Mouse (Mus musculus) bone marrow macrophage, adult 2 months (primary cell): ENCODE results near the gene Phlpp2. TPM values are rescaled to one million over a fixed set of nuclear protein-coding genes. Genes with fewer than 3 reads are reported as not detected.
A peak's percentile ranks its signal among the peaks of the same experiment; 100 is the strongest.

Experiments used
- H3K27ac ChIP-seq: 2 replicates; pipeline ENCODE4 v1.5.1; 2012; ENCODE audit warnings: low read depth, low read length; ENCODE audit not compliant: insufficient read depth
- H3K4me1 ChIP-seq: 2 replicates; pipeline ENCODE4 v1.6.1; 2012; ENCODE audit warnings: low read length; ENCODE audit not compliant: control insufficient read depth, insufficient read depth
- H3K4me3 ChIP-seq: 2 replicates; pipeline ENCODE4 v1.5.1; 2012; ENCODE audit warnings: mild to moderate bottlenecking, low read length, moderate library complexity; ENCODE audit not compliant: insufficient read depth
- CTCF ChIP-seq: IDR thresholded peaks from 2 replicates; pipeline ENCODE4 v1.5.1; 2012; ENCODE audit warnings: low read depth, mild to moderate bottlenecking, low read length, moderate library complexity
- POLR2A ChIP-seq: IDR thresholded peaks from 2 replicates; pipeline ENCODE4 v1.6.1; 2012; ENCODE audit warnings: mild to moderate bottlenecking, low read depth, low read length, borderline replicate concordance
- polyA plus RNA-seq: library from polyadenylated mRNA; stranded (reverse); fragments of >200 nt; gene quantifications from 2 replicates; pipeline ENCODE4 v1.2.4, GENCODE M21; 2012; ENCODE audit not compliant: missing spikeins, insufficient read depth, insufficient read length

Phlpp2 gene
- 2.8 and 4.0 TPM in 2 replicates for polyA plus RNA-seq

DNA sequence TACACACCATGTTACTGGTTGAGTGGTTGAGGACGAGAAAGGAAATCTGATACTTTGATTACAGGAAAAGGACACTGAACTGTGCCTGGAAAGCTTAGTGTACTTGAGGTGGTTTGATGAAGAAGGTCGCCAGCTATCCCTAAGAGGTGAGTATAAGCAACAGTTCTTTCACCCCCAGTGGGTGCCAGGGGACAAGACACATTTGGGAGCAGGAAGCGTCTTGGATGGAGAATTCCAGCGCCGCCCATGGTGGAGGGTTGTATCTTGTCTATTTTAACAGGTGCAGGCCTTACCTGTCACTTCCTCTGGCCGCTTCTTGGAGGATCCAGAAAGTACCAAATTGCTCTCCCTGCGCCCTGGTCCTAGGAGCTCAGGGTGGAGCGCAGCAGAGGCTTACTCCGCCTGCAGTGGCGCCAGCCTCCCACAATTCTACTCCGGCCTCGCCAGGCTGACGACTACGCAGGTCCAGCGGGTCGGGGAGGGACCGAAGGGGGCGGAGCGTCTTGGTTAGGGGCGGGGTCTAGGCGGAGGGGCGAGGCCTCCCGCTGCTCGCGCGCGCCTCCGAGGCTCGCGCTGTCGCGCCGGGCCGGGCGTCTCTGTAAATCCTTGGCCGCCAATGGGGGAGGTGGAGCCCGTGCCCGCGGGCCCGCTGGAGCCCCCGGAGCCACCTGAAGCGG is at the start of gene Phlpp2:
Phlpp2 (plus strand) TSS at position 540 of the 677 bp plus-strand sequence.
- Histone ChIP-seq H3K27ac (0 out of 2 replicates have a peak within 1 kb of the TSS, but pooled peaks have one; percentile 3), H3K4me3 (peak within 1 kb of the TSS; percentile 87)
- no peak for TF ChIP-seq CTCF
- TF ChIP-seq POLR2A = no peak

DNA sequence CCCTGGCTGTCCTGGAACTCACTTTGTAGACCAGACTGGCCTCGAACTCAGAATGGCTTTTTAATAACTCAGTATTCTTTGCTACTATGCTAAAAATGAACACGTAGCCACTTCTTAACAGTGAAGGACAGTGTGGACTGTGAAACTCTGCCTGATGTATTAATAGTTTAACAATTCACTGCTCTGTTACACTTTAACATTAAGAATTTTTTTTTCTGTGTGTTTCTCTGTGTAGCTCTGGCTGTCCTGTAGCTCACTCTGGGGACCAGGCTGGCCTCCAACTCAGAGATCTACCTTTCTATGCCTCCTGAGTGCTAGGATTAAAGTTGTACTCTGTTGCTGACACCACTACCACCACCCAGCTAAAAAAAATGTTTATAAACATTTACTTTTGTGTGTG is 44.8 kb upstream of the Phlpp2 start:
- H3K4me3 ChIP-seq = no peak overlapping the region
- peaks cover 7% of the 10 kb centered on the region for H3K4me1 ChIP-seq
- TF ChIP-seq CTCF (no peak), POLR2A (no peak)
- no peak overlapping the region for H3K27ac ChIP-seq

More for the DNA sequence above, at the start of gene Phlpp2:
- peaks cover 22% of the 10 kb centered on the region for H3K4me1 ChIP-seq

DNA sequence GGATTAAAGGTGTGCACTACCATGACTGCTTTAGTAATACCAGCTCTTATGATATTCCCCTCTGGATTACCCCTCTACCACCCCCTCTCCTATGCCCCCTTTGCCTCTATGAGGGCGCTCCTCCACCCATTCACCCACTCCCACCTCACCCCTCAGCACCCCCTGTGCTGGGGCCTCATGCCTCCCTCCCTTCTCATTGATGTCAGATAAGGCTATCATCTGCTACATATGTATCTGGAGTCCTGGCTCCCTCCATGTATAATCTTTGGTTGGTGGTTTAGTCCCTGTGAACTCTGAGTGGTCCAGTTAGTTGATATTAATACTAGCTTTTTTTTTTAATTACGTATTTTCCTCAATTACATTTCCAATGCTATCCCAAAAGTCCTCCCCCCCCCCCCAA is 28.5 kb upstream of the Phlpp2 start:
- Histone ChIP-seq H3K4me1 (peaks cover 5% of the 10 kb centered on the region; the same call in 1 of the 2 replicates), H3K4me3 (no peak overlapping the region), H3K27ac (no peak overlapping the region)
- TF ChIP-seq POLR2A (no peak), CTCF (no peak)

DNA sequence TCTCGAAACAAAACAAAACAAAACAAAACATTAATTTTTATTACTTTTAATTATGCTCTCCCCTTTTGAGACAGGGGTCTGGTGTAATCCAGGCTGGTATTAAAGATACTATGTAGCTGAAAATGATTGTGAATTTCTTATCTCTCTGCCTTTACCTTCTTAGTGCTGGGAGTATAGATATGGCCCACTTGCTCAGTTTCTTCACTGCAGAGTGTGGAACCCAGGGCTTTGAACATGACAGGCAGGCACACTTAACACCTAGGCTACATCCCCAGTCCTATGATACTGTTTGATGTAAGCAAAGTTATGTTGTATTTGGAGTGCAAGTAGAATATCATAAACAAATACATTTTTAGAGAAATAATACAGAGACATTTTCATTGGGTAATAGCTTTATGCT is 25.9 kb upstream of the Phlpp2 start:
- TF ChIP-seq CTCF (no peak), POLR2A (no peak)
- Histone ChIP-seq H3K4me1 (peaks cover 5% of the 10 kb centered on the region; the same call in 1 of the 2 replicates), H3K27ac (no peak overlapping the region), H3K4me3 (no peak overlapping the region)

DNA sequence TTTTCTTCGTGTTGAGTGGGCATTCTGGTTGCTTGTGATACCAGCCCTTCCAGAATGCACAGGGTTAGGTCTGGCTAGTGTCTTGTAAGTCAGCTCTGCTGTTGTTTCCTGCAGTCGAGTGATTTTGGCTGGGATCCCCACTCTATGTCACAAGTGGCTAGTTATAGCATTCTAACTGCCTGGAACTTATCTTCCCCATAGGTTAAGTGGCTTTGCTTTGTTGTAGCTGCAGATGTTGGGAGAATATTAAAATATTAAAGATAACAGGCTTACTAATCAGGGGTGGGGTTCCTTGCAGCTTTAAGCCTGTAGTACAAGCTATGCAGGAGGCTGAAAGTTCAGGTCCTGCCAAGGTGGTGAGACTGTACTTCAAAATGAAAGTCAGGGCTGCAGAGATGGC is 20.5 kb upstream of the Phlpp2 start:
- TF ChIP-seq CTCF = no peak
- TF ChIP-seq POLR2A = no peak

DNA sequence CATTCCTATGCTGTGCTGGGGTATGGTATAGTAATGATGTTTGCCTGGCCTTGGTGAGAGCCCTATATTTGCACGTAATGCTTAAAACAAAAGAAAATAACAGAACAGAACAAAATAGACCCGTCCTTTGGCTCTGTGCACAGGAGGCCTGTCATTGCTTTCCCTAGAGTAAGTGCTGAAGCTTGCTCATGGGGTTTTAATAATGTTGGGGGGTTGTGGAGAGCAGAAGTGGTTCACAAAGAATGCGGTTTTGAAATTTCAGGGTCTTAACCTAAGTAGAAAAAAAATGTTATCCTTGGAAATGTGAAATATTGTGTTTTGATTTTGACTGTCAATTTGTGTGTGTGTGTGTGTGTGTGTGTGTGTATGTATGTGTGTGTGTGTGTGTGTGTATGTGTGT is 19.4 kb upstream of the Phlpp2 start:
- no peak overlapping the region for H3K27ac ChIP-seq

More for the DNA sequence above, 20.5 kb upstream of the Phlpp2 start:
- Histone ChIP-seq H3K27ac (no peak overlapping the region), H3K4me1 (peaks cover 5% of the 10 kb centered on the region; the same call in 1 of the 2 replicates), H3K4me3 (no peak overlapping the region)

DNA sequence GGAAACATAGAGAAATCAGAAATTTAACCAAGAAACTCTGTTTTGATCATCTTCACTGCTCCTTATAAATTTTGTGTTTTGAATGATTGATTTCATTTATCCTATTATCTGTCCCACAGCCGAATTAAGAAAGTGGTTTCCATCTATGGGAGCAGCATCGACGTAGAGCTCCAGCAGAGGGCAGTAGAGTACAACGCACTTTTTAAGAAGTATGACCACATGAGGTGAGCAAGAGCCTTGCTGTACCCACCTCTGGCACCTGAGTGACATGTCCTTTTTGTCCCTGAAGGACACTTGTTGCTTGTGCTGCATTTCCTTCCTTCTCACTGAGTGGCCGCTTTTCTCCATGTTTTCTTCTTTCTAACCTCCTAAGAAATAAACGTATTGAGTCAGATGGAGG is 14.9 kb upstream of the Phlpp2 start:
- no peak overlapping the region for H3K4me3 ChIP-seq
- no peaks in the 10 kb centered on the region for H3K4me1 ChIP-seq
- H3K27ac ChIP-seq = no peak overlapping the region
- peak; percentile 72 for TF ChIP-seq CTCF
- no peak for TF ChIP-seq POLR2A

More for the DNA sequence above, 19.4 kb upstream of the Phlpp2 start:
- Histone ChIP-seq H3K4me3 (no peak overlapping the region), H3K4me1 (peaks cover 2% of the 10 kb centered on the region; the same call in 1 of the 2 replicates)
- TF ChIP-seq CTCF (no peak), POLR2A (no peak)

DNA sequence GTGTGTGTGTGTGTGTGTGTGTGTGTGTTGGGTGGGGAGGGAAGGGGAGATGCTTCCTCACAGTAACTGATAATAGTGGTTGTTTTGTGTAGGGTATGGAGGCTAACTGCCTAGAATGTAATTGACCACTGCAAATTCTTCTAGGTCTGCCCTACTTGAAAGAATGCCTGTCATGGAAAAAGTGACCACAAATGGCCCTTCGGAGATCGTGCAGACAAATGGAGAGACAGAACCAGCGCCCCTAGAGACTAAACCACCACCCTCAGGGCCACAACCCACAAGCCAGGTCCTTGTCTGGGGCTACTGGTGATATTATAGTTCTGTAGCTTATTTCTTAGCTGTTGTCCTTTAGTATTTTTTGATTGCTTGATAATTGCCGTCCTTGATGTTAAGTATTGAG is 13.8 kb upstream of the Phlpp2 start:
- TF ChIP-seq CTCF = no peak
- TF ChIP-seq POLR2A = no peak
- Histone ChIP-seq H3K4me1 (no peaks in the 10 kb centered on the region), H3K27ac (no peak overlapping the region), H3K4me3 (no peak overlapping the region)

DNA sequence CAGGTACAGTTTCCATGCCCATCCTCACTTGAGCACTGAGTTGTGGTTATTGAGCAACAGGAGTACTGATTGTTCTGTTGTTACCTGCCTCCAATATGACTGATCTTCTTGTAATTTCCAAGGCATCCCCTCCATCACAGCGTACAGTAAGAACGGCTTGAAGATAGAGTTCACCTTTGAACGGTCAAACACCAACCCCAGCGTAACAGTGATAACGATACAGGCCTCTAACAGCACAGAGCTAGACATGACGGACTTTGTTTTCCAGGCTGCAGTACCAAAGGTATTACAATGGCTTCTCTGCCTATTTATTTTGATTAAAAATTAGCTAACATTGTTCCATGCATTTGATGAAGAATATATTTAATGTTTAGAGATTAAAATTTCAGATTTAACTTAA is 12.9 kb upstream of the Phlpp2 start:
- no peak overlapping the region for H3K27ac ChIP-seq
- TF ChIP-seq POLR2A = no peak
- no peak for TF ChIP-seq CTCF
- H3K4me1 ChIP-seq = no peaks in the 10 kb centered on the region
- no peak overlapping the region for H3K4me3 ChIP-seq

DNA sequence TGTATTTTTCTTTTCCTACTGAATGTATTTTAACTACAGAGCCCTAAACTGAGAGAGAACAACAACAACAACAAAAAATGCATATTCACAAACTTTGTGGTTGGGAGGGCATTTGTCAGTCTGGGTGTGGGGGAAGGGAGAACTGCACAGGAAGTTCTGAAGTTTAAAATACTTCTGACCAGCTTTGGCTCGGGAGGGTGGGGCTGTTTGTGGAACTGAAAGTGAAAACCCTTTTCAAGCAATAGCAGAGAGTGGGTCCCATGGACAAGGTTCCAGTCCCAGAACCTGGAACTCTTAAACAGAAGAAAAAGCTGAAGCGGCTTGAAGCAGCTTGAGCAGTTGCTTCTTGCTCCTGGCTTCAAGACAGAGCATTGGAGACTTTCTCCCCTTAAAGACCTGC is 4.9 kb upstream of the Phlpp2 start:
- H3K4me3 ChIP-seq = peak overlapping the region; percentile 30; the same call in 1 of the 2 replicates
- TF ChIP-seq POLR2A (no peak), CTCF (no peak)
- H3K27ac ChIP-seq = peak overlapping the region; percentile 75
- H3K4me1 ChIP-seq = peaks cover 22% of the 10 kb centered on the region
